Mouse (Mus musculus) cerebellum, adult 2 months (tissue): ENCODE measurements around the gene Fbxw8. TPM values are rescaled to one million over a fixed set of nuclear protein-coding genes. Genes with fewer than 3 reads are reported as not detected.

Experiments
- DNase-seq, 2 experiments: peaks; one replicate each; pipeline ENCODE4 v3.0.0; 2021
- H3K27ac ChIP-seq: fragments of 200-500 bp; 2 replicates; pipeline ENCODE4 v1.5.1; 2012; ENCODE audit warnings: low read length, control low read depth, inconsistent platforms; ENCODE audit not compliant: insufficient read depth
- H3K27me3 ChIP-seq: fragments of 200-500 bp; 2 replicates; pipeline ENCODE4 v1.6.1; 2012; ENCODE audit warnings: inconsistent platforms, mild to moderate bottlenecking, low read length, moderate library complexity; ENCODE audit not compliant: control insufficient read depth, insufficient read depth
- H3K4me1 ChIP-seq: fragments of 200-500 bp; 2 replicates; pipeline ENCODE4 v1.6.1; 2011; ENCODE audit warnings: low read length; ENCODE audit not compliant: control insufficient read depth, insufficient read depth
- H3K4me3 ChIP-seq: fragments of 200-500 bp; replicated peaks from 2 replicates; pipeline ENCODE3; 2011; ENCODE audit warnings: mild to moderate bottlenecking, low read depth, low read length, control low read depth; ENCODE audit not compliant: insufficient read depth
- CTCF ChIP-seq: fragments of 200-500 bp; IDR thresholded peaks from 2 replicates; pipeline ENCODE4 v1.5.1; 2011; ENCODE audit warnings: low read depth, mild to moderate bottlenecking, control low read depth, low read length, moderate library complexity, borderline replicate concordance; ENCODE audit not compliant: insufficient read depth
- POLR2A ChIP-seq: fragments of 200-500 bp; IDR thresholded peaks from 2 replicates; pipeline ENCODE4 v1.6.1; 2011; ENCODE audit warnings: low read length, control low read depth, borderline replicate concordance; ENCODE audit not compliant: insufficient read depth
- WGBS: fragments of 180-500 bp; shearing (Covaris S2); methylation state at CpG from one replicate; pipeline ENCODE4 v1.1.7; 2018; 5-methylcytosine and 5-hydroxymethylcytosine counted together
- polyA plus RNA-seq: library from polyadenylated mRNA; depleted of rRNA; stranded (reverse); fragments of >200 nt; gene quantifications from 2 replicates; pipeline ENCODE4 v1.2.3, GENCODE M21; 2012

Gene Fbxw8
- polyA plus RNA-seq, 1 experiment: 42.8 TPM

DNA sequence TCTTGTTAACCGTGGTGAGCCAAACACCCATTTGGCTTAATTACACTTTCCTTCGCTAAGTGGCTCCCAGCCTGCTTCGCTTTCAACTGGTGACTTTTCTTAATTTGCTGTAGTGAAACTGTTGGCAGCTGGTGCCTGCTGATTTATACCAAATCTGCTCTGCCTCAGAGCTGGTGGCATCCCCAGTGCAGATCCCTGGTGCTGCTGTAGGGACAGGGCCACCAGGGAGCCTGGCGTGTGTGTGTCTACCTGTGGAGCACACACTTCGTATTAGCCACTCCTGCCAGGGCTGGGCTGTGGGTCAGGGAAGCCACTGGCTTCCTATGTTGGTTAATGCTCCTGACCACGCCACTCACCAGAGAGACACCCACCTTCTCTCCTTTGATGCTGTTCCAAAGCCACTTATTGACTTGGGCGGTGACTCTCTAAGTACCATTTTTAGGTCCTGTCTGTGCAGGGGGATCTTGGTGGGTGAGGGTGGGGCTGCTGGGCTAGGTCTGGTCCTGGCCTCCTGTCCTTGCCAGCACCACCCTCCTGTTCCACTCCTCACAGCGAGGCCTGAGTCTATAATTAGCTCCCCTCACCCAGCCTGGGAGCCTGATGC is 97.7 kb downstream of the Fbxw8 start:
- WGBS: 14% methylated on average over 8 of the region's 8 CpGs
- TF ChIP-seq CTCF (no peak), POLR2A (no peak)
- peaks cover 59% of the 10 kb centered on the region for H3K4me1 ChIP-seq
- H3K4me3 ChIP-seq: no peak overlapping the region
- no peaks in the 10 kb centered on the region for H3K27me3 ChIP-seq
- H3K27ac ChIP-seq: peak overlapping the region; percentile 44
- DNase-seq: peak in 1 of 2 experiments; percentile 54

GRCm38 (mm10) chr5:118053205-118053604 is 102.1 kb downstream of the Fbxw8 start:
- H3K4me3 ChIP-seq: no peak overlapping the region
- 63% methylated on average over 2 of the region's 2 CpGs for WGBS
- H3K4me1 ChIP-seq: peaks cover 34% of the 10 kb centered on the region
- H3K27ac ChIP-seq: peak overlapping the region; percentile 2; the same call in 1 of the 2 replicates
- TF ChIP-seq CTCF (no peak), POLR2A (no peak)
- DNase-seq: no peak
- H3K27me3 ChIP-seq: no peaks in the 10 kb centered on the region

- H3K27ac ChIP-seq: peak overlapping the region; percentile 71
- no peaks in the 10 kb centered on the region for H3K27me3 ChIP-seq
- WGBS: 37% methylated on average over 8 of the region's 8 CpGs
- no peak for TF ChIP-seq CTCF
- no peak for TF ChIP-seq POLR2A
- peaks cover 29% of the 10 kb centered on the region for H3K4me1 ChIP-seq
- no peak overlapping the region for H3K4me3 ChIP-seq
- peak; percentile 83 to 86 for DNase-seq
These were observed 103.1 kb downstream of the Fbxw8 start for GRCm38 (mm10) chr5:118051981-118052662.

GRCm38 (mm10) chr5:118050743-118051142 is 104.5 kb downstream of the Fbxw8 start:
- WGBS: 89% methylated on average over 4 of the region's 4 CpGs
- Histone ChIP-seq H3K27me3 (no peaks in the 10 kb centered on the region), H3K4me3 (no peak overlapping the region)

GRCm38 (mm10) chr5:118048928-118049327 is 106.3 kb downstream of the Fbxw8 start:
- WGBS: 85% methylated on average over 5 of the region's 5 CpGs
- no peak for DNase-seq
- H3K27ac ChIP-seq: no peak overlapping the region
- H3K27me3 ChIP-seq: no peaks in the 10 kb centered on the region
- peaks cover 45% of the 10 kb centered on the region for H3K4me1 ChIP-seq
- no peak overlapping the region for H3K4me3 ChIP-seq
- TF ChIP-seq CTCF (no peak), POLR2A (no peak)

More at GRCm38 (mm10) chr5:118050743-118051142, 104.5 kb downstream of the Fbxw8 start:
- no peak for DNase-seq
- no peak overlapping the region for H3K27ac ChIP-seq
- no peak for TF ChIP-seq CTCF
- TF ChIP-seq POLR2A: no peak
- peaks cover 33% of the 10 kb centered on the region for H3K4me1 ChIP-seq

GRCm38 (mm10) chr5:118048412-118048811 is 106.9 kb downstream of the Fbxw8 start:
- Histone ChIP-seq H3K4me3 (no peak overlapping the region), H3K27me3 (no peaks in the 10 kb centered on the region), H3K27ac (no peak overlapping the region), H3K4me1 (peaks cover 45% of the 10 kb centered on the region)
- WGBS: 84% methylated on average over 4 of the region's 4 CpGs
- no peak for TF ChIP-seq POLR2A
- no peak for TF ChIP-seq CTCF
- no peak for DNase-seq

- no peak for TF ChIP-seq POLR2A
- TF ChIP-seq CTCF: no peak
- no peak for DNase-seq
- Histone ChIP-seq H3K27me3 (no peaks in the 10 kb centered on the region), H3K4me1 (peaks cover 48% of the 10 kb centered on the region), H3K27ac (no peak overlapping the region), H3K4me3 (no peak overlapping the region)
- 77% methylated on average over 14 of the region's 14 CpGs for WGBS
These were observed 108.0 kb downstream of the Fbxw8 start for GRCm38 (mm10) chr5:118047091-118047757.
